Mouse (Mus musculus): ENCODE data around the gene Pde3a. TPM values are rescaled to one million over a fixed set of nuclear protein-coding genes. Genes with fewer than 3 reads are reported as not detected.

Gene Pde3a
- polyA plus RNA-seq, 1 experiment from 2014 or later = 2.8 TPM

DNA sequence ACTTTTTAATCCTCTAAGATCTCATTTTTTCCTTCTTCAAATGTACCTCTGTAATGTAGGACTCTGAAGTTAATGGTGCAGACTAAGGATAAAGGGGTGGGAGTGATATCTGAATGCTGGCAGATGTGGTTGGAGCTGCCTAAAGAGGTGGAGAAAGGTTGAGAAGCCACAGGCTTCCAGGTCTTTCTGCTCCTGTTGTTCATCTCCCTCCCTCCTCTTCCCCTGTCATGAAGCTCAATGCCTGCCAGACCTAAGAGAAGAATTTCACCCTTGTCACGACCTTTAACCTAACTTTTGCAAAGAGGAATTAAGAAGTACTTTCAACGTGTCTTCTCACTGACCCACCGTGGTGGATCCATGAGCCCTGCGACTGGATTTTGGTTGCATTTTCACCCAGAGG lies 87.4 kb downstream of the Pde3a start:
- no peaks in the 10 kb centered on the region for H3K9me3 ChIP-seq
- H3K4me1 ChIP-seq = no peaks in the 10 kb centered on the region
- H3K4me2 ChIP-seq (replicated peaks) = no peak overlapping the region
- no peak overlapping the region for H3K4me3 ChIP-seq
- WGBS = 76% methylated on average over 4 of the region's 4 CpGs
- no peak for ATAC-seq (ENCODE audit: low FRiP score, low read depth)
- H3K9ac ChIP-seq = no peak overlapping the region
- H3K27me3 ChIP-seq (replicated peaks) = no peaks in the 10 kb centered on the region
- no peaks in the 10 kb centered on the region for H3K36me3 ChIP-seq
- H3K27ac ChIP-seq = no peak overlapping the region

DNA sequence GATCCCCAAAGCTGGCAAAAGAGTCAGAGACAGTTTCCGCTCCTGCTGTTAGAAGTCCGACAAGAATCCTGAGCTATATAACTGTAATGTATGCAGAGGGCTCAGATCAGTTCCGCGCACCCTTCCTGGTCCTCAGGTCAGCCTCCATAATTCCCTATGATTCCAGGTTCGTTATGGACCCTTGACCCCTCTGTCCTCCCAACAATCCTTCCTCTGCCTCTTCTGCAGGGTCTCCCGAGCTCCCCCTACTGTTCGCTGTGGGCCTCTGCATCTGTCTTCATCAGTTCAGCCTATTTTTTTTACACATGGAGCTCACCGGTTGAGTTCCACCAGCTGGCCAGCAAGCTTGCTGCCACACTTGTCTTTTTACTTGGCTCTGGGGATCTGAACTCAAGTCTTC lies 88.6 kb downstream of the Pde3a start:
- WGBS = 54% methylated on average over 8 of the region's 8 CpGs
- H3K9ac ChIP-seq = no peak overlapping the region
- no peak overlapping the region for H3K4me3 ChIP-seq
- no peak for ATAC-seq (ENCODE audit: low FRiP score, low read depth)
- no peak overlapping the region for H3K27ac ChIP-seq
- H3K27me3 ChIP-seq (replicated peaks) = no peaks in the 10 kb centered on the region
- no peaks in the 10 kb centered on the region for H3K4me1 ChIP-seq
- no peaks in the 10 kb centered on the region for H3K36me3 ChIP-seq
- no peaks in the 10 kb centered on the region for H3K9me3 ChIP-seq
- no peak overlapping the region for H3K4me2 ChIP-seq (replicated peaks)

DNA sequence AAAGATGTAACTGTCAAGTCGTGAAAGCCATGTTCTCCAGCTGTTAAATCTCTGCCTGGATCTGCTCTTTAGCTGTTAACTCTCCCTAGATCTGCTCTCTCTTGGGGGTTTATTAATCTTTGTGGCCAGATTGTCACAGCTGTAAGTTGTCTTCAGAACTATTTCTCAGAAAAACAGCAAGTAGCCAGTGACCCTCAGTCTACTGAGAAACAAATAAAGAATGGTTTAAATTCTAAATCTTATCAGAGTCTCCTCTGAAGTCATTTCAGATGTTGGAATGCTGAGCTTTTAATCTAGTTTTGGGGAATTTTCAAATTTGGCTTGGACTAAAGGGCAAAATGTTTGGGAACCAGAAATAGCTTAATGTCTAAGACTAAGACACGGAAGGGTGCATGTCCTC lies 92.3 kb downstream of the Pde3a start:
- no peaks in the 10 kb centered on the region for H3K4me1 ChIP-seq
- no peak overlapping the region for H3K27ac ChIP-seq
- H3K27me3 ChIP-seq (replicated peaks) = no peaks in the 10 kb centered on the region
- no peak overlapping the region for H3K4me3 ChIP-seq
- ATAC-seq (ENCODE audit: low FRiP score, low read depth) = no peak
- H3K9ac ChIP-seq = no peak overlapping the region
- H3K9me3 ChIP-seq = no peaks in the 10 kb centered on the region
- no peaks in the 10 kb centered on the region for H3K36me3 ChIP-seq
- no peak overlapping the region for H3K4me2 ChIP-seq (replicated peaks)
- WGBS = 79% methylated on average over 2 of the region's 2 CpGs

DNA sequence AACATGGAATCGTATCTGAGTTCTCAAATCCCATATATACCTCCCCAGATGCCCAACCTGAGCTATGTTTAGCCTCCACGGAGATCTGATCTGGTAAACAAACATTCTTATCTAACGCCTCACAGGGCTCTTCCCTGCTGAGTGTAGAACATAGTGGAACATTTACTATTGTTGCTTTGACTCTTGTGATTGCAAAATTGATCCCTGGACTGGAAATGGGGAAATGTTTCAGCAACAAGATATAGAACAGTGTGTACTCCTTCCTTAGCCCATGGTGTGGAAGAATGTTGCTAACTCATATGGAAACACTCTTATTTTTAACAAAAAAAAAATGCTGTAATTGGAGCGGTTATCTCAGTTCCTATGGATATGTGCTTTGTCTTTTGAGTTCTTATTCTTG lies 98.8 kb downstream of the Pde3a start:
- Histone ChIP-seq H3K9ac (no peak overlapping the region), H3K9me3 (no peaks in the 10 kb centered on the region), H3K27me3 (replicated peaks) (no peaks in the 10 kb centered on the region), H3K36me3 (no peaks in the 10 kb centered on the region), H3K4me2 (replicated peaks) (no peak overlapping the region), H3K27ac (no peak overlapping the region), H3K4me3 (no peak overlapping the region), H3K4me1 (no peaks in the 10 kb centered on the region)
- WGBS = 80% methylated on average over 4 of the region's 4 CpGs
- ATAC-seq (ENCODE audit: low FRiP score, low read depth) = no peak

DNA sequence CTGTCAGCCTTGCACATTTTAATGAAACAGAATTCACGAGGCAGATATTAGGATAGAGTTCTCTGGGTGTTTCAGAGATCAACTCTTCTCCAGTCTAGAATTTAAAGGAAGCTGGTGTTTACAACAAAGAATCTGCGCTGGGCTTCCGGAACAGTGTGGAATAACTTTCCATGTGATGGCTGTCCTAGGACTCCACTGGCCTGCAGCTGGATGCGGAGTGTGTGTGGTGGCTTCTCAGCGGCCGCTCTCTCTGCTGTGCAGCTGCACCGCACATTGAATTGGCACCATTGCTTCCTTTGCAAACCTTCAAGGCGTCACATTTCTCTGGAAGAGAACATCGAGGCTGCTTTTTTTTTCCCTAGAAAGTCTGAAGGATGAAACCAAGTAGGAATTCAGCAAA lies 99.5 kb downstream of the Pde3a start:
- 89% methylated on average over 9 of the region's 9 CpGs for WGBS
- H3K9ac ChIP-seq = no peak overlapping the region
- no peaks in the 10 kb centered on the region for H3K9me3 ChIP-seq
- no peak for ATAC-seq (ENCODE audit: low FRiP score, low read depth)
- no peaks in the 10 kb centered on the region for H3K4me1 ChIP-seq
- no peaks in the 10 kb centered on the region for H3K36me3 ChIP-seq
- no peak overlapping the region for H3K27ac ChIP-seq
- H3K4me3 ChIP-seq = no peak overlapping the region
- no peaks in the 10 kb centered on the region for H3K27me3 ChIP-seq (replicated peaks)
- no peak overlapping the region for H3K4me2 ChIP-seq (replicated peaks)

DNA sequence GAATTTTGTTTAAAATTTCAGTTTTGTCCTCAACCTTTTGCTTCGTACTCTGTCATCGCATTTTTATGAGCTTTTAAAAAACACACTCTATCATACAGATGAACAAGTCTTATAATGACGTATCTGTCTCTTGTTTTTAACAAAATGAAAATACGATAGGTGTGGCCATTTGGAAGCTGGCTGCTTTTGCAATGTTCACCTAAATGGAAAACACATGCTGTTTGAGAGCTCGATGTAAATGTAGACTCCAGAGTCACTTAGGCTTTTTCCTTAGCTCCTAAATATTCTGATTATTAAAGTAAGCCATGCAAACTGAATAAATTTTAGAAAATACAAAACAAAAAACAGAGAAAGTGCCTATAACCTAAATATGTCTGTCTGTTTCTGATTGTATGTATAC lies 101.2 kb downstream of the Pde3a start:
- Histone ChIP-seq H3K27ac (no peak overlapping the region), H3K27me3 (replicated peaks) (no peaks in the 10 kb centered on the region), H3K4me1 (no peaks in the 10 kb centered on the region), H3K9me3 (no peaks in the 10 kb centered on the region), H3K36me3 (no peaks in the 10 kb centered on the region), H3K4me3 (no peak overlapping the region), H3K9ac (no peak overlapping the region), H3K4me2 (replicated peaks) (no peak overlapping the region)
- 90% methylated on average over 5 of the region's 5 CpGs for WGBS
- no peak for ATAC-seq (ENCODE audit: low FRiP score, low read depth)

DNA sequence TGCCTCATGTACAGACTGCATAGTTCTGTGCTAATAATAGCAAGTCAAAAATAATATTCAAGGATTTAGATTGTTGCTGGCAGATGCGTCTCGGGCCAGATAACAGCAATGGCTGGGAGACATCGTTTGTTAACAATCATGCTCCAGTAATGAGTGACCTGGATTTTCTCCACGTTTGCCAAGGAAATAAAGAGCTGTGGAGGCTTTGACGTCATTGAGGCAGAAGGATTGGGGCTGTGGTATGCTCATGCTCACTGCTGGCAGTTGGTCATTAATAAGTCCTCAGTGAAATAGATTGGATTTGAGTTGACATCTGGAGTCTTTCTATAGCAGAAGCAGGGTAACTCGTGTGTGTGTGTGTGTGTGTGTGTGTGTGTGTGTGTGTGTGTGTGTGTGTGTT lies 103.2 kb downstream of the Pde3a start:
- Histone ChIP-seq H3K9ac (no peak overlapping the region), H3K27me3 (replicated peaks) (no peaks in the 10 kb centered on the region), H3K27ac (no peak overlapping the region), H3K4me2 (replicated peaks) (no peak overlapping the region), H3K36me3 (no peaks in the 10 kb centered on the region), H3K9me3 (no peaks in the 10 kb centered on the region), H3K4me1 (no peaks in the 10 kb centered on the region), H3K4me3 (no peak overlapping the region)
- no peak for ATAC-seq (ENCODE audit: low FRiP score, low read depth)
- WGBS = 79% methylated on average over 6 of the region's 6 CpGs

DNA sequence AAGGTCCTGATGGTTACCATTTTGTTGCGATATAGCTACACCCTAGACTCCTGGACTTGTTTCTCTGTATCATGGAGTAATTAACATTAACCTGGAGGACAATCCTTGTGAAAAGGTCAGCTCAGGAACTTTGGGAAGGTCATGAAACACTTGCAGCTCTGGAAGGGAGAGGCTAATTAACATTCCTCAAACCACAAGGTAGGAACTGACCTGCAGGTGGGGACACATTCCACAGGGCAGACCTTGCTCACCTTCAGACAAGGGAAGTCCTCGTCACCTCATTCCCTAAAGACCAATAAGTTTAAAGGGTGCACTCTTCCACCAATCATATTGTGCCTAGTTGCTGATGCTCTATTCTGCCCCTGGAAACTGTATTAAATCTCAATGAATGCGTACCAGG lies 114.6 kb downstream of the Pde3a start:
- 0 out of 2 replicates have a peak, but pooled peaks cover 3% of the 10 kb centered on the region for H3K4me1 ChIP-seq
- no peak overlapping the region for H3K4me2 ChIP-seq (replicated peaks)
- no peaks in the 10 kb centered on the region for H3K9me3 ChIP-seq
- ATAC-seq (ENCODE audit: low FRiP score, low read depth) = no peak
- no peaks in the 10 kb centered on the region for H3K27me3 ChIP-seq (replicated peaks)
- 93% methylated on average over 3 of the region's 3 CpGs for WGBS
- H3K9ac ChIP-seq = no peak overlapping the region
- H3K36me3 ChIP-seq = no peaks in the 10 kb centered on the region
- H3K4me3 ChIP-seq = no peak overlapping the region
- H3K27ac ChIP-seq = no peak overlapping the region

DNA sequence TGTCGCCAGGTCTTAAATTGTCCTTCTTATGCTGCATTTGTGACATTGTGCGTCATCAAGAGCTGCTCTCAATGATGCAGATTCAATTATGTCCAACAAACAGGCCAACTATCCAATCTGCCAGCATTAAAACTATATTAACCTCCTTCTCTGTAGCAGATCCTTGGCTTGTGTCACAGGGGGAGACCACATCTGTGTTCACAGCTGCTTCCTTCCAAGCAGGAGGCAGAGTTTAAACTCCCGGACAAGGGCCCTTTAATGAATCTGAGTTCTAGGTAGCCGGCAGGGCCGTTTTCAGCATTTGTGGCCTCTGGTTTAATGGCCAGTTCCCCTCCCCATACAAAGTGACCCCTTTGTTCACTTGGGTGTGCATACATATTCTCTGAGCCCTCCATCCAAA lies 118.0 kb downstream of the Pde3a start:
- no peaks in the 10 kb centered on the region for H3K36me3 ChIP-seq

DNA sequence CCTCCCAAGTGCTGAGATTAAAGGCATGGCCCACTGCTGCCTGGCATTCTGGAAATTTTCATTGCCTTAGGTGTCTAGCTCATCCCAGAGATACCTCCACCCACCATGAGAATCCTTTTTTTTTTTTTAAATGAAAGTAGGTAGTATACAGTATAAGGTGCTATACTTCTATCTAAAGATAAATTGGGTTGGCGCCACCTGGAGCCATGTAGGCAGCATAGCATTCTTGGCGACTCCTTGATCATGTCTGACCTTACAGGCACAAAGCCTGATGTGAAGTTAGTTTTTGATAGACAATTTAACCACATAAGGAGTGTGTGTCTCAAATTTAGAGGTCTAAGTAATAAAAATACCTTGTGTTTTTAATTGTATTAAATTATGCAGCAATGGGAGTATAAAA lies 123.6 kb downstream of the Pde3a start:
- no peaks in the 10 kb centered on the region for H3K27me3 ChIP-seq (replicated peaks)
- H3K4me1 ChIP-seq = no peaks in the 10 kb centered on the region
- H3K9ac ChIP-seq = no peak overlapping the region
- no peak overlapping the region for H3K27ac ChIP-seq
- WGBS = 50% methylated on average over 2 of the region's 2 CpGs
- H3K4me2 ChIP-seq (replicated peaks) = no peak overlapping the region
- no peak for ATAC-seq (ENCODE audit: low FRiP score, low read depth)
- no peaks in the 10 kb centered on the region for H3K9me3 ChIP-seq
- no peak overlapping the region for H3K4me3 ChIP-seq
- H3K36me3 ChIP-seq = no peaks in the 10 kb centered on the region

More for the DNA sequence above, 118.0 kb downstream of the Pde3a start:
- no peak overlapping the region for H3K9ac ChIP-seq
- H3K9me3 ChIP-seq = no peaks in the 10 kb centered on the region
- no peak overlapping the region for H3K27ac ChIP-seq
- H3K4me1 ChIP-seq = 0 out of 2 replicates have a peak, but pooled peaks cover 3% of the 10 kb centered on the region
- no peak overlapping the region for H3K4me2 ChIP-seq (replicated peaks)
- no peaks in the 10 kb centered on the region for H3K27me3 ChIP-seq (replicated peaks)
- ATAC-seq (ENCODE audit: low FRiP score, low read depth) = no peak
- no peak overlapping the region for H3K4me3 ChIP-seq
- 57% methylated on average over 5 of the region's 5 CpGs for WGBS

DNA sequence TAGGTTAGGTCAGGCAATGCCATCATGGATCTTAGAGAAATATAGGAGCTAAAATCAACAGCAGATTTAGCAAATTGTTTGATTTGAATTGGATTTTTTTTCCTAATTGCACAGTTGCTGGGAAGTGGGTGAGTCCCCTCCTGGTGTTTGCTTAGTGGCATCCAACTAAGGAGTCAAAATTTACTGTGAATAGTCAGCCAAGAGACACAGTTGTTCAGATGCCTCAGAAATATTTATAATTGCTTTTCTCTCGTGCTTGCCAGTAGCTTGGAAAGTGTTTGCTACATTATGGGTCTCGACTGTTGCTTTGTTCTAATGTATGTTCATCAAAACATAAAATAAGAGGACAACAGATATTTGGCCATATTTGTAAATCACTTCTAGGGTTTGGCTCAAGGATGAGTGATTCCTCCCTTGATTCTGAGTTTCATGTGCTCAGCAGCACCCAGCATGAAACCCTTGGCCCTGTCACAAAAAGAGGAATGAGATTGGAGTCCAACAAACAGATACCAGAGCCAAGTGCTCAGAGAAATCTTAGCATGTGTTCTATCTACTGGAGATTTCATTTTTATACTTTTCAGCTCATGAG lies 125.5 kb downstream of the Pde3a start:
- H3K9me3 ChIP-seq = no peaks in the 10 kb centered on the region
- no peaks in the 10 kb centered on the region for H3K4me1 ChIP-seq
- no peak overlapping the region for H3K4me3 ChIP-seq
- WGBS = 78% methylated on average over 2 of the region's 2 CpGs
- no peak overlapping the region for H3K4me2 ChIP-seq (replicated peaks)
- no peaks in the 10 kb centered on the region for H3K36me3 ChIP-seq
- no peak overlapping the region for H3K9ac ChIP-seq
- no peak for ATAC-seq (ENCODE audit: low FRiP score, low read depth)
- no peak overlapping the region for H3K27ac ChIP-seq
- no peaks in the 10 kb centered on the region for H3K27me3 ChIP-seq (replicated peaks)

DNA sequence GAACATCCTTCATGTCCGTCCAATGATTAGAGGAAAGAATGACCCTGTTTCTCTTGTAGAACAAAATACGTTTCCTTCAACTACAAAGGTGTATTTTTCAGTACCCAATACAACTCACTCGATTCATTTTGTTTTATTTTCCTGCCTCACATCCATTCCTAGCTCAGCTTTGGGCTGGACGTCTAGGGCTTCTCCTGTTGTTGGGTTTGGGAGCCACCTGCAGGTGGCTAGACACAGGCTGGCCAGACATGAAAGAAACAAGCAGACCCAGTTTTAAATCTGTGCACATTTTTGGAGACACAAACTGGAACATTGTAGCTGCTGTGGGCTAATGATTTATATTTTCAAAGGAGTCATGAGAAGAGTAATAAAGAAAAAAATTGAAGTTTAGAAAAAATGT lies 126.1 kb downstream of the Pde3a start:
- ATAC-seq (ENCODE audit: low FRiP score, low read depth) = no peak
- Histone ChIP-seq H3K4me2 (replicated peaks) (no peak overlapping the region), H3K27ac (no peak overlapping the region), H3K4me1 (no peaks in the 10 kb centered on the region), H3K27me3 (replicated peaks) (no peaks in the 10 kb centered on the region), H3K4me3 (no peak overlapping the region), H3K9me3 (no peaks in the 10 kb centered on the region), H3K36me3 (no peaks in the 10 kb centered on the region), H3K9ac (no peak overlapping the region)
- 71% methylated on average over 4 of the region's 4 CpGs for WGBS

DNA sequence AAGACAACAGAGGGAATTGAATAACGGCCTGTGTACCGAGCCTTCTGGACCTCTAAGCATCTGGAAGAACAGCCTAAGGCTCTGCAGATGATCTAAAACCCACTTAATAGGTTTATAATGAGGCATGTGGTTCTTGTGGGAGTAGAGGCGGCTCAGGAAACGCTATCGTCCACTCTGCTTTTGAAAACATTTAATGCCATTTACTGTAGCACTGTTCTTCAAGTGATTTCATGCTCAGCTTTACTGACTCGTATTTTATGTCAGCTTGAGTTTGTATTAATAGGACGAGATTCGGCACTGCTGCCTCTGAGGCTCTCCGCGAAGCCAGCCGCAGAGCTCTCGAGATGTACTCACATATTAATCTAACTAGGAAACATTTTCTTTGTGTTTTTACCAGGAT lies 131.9 kb downstream of the Pde3a start:
- no peaks in the 10 kb centered on the region for H3K9me3 ChIP-seq
- no peak overlapping the region for H3K27ac ChIP-seq
- H3K27me3 ChIP-seq (replicated peaks) = no peaks in the 10 kb centered on the region
- H3K4me3 ChIP-seq = no peak overlapping the region
- peak; percentile 54 for ATAC-seq (ENCODE audit: low FRiP score, low read depth)
- 29% methylated on average over 12 of the region's 12 CpGs for WGBS
- no peaks in the 10 kb centered on the region for H3K36me3 ChIP-seq
- no peak overlapping the region for H3K9ac ChIP-seq
- H3K4me1 ChIP-seq = no peaks in the 10 kb centered on the region
- peak overlapping the region; percentile 27 for H3K4me2 ChIP-seq (replicated peaks)

All from neural tube, embryonic 12.5 days (tissue).